Mouse (Mus musculus) c-Kit-negative CD71-positive TER-119-positive erythroid progenitor cells, embryonic 14.5 days (primary cell): ENCODE results near the gene Hjurp.
A peak's percentile ranks its signal among the peaks of the same experiment; 100 is the strongest.

Experiments used
- DNase-seq: peaks from one replicate; pipeline ENCODE4 v3.0.0-alpha.2; 2013; ENCODE audit warnings: low read depth, low spot score

The Hjurp gene

GRCm38 (mm10) chr1:88277098-88277817 lies at the start of gene Hjurp, which contains the start of gene Trpm8:
Gene Hjurp (minus strand): TSS chr1:88277633.
Gene Trpm8 (plus strand): TSS chr1:88277661.
- DNase-seq = peak; percentile 96

- DNase-seq = no peak
These were observed 45.7 kb upstream of the Hjurp start for GRCm38 (mm10) chr1:88323101-88323500.

- DNase-seq = no peak
These were observed 44.7 kb upstream of the Hjurp start for GRCm38 (mm10) chr1:88322146-88322545.

GRCm38 (mm10) chr1:88320821-88321395 lies 43.5 kb upstream of the Hjurp start:
- no peak for DNase-seq

GRCm38 (mm10) chr1:88318531-88319060 lies 41.2 kb upstream of the Hjurp start:
- DNase-seq = peak; percentile 17

GRCm38 (mm10) chr1:88317279-88317678 lies 39.8 kb upstream of the Hjurp start:
- no peak for DNase-seq

- no peak for DNase-seq
These were observed 32.9 kb upstream of the Hjurp start for GRCm38 (mm10) chr1:88310349-88310748.

- DNase-seq = no peak
These were observed 32.5 kb upstream of the Hjurp start for GRCm38 (mm10) chr1:88309905-88310304.

GRCm38 (mm10) chr1:88309020-88309419 lies 31.6 kb upstream of the Hjurp start:
- no peak for DNase-seq

GRCm38 (mm10) chr1:88307180-88307579 lies 29.7 kb upstream of the Hjurp start:
- DNase-seq = no peak

GRCm38 (mm10) chr1:88306543-88306942 lies 29.1 kb upstream of the Hjurp start:
- no peak for DNase-seq

GRCm38 (mm10) chr1:88305018-88305795 lies 27.8 kb upstream of the Hjurp start:
- DNase-seq = no peak

- DNase-seq = no peak
These were observed 27.0 kb upstream of the Hjurp start for GRCm38 (mm10) chr1:88304261-88304985.

GRCm38 (mm10) chr1:88303762-88304161 lies 26.3 kb upstream of the Hjurp start:
- DNase-seq = no peak

GRCm38 (mm10) chr1:88302057-88302740 lies 24.8 kb upstream of the Hjurp start:
- no peak for DNase-seq

GRCm38 (mm10) chr1:88301121-88302014 lies 23.9 kb upstream of the Hjurp start:
- no peak for DNase-seq

GRCm38 (mm10) chr1:88300301-88301050 lies 23.0 kb upstream of the Hjurp start:
- DNase-seq = no peak

GRCm38 (mm10) chr1:88299529-88299945 lies 22.1 kb upstream of the Hjurp start:
- no peak for DNase-seq
